Mouse (Mus musculus): Measurements from ENCODE around the gene Bcat2. TPM values are rescaled to one million over a fixed set of nuclear protein-coding genes. Genes with fewer than 3 reads are reported as not detected.

Bcat2 gene
- polyA plus RNA-seq, 1 experiment from 2014 or later = 23.3 TPM

DNA sequence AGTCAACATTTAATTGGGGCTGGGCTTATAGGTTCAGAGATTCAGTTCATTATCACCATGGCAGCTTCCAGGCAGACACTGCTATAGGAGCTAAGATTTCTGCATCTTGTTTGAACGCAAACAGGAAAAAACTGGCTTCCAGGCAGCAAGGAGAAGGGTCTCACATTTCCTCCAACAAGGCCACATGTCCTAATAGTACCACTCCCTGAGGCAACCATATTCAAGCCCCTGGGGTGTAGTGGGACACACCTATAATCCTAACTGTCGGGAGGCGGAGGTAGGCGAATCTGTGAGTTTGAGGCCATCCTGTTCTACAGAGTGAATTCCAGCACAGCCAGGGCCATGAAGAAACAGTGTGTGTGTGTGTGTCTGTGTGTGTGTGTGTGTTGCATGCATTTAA lies 25.2 kb downstream of the Bcat2 start:
- H3K27me3 ChIP-seq = no peaks in the 10 kb centered on the region
- WGBS = 79% methylated on average over 4 of the region's 4 CpGs

DNA sequence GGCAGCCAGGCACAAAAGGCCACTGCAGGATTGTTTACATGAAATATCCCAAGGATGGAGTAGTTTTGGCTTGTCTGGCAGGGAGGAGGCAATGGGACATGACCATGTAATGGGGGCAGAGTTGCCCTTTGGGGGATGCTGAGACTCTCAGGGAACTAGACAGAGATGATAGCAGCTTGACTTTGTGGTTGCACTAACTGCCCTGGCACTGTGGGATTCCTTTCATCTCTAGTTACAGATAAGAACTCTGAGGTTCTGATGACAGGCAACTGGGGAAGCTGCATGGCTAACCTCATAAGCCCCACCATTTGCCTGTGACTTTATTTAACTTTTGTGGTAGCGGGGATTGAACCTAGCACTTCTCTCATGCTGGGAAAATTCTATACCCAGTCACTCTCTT lies 26.2 kb downstream of the Bcat2 start:
- Histone ChIP-seq H3K4me3 (no peak overlapping the region), H3K9me3 (no peaks in the 10 kb centered on the region), H3K27me3 (no peaks in the 10 kb centered on the region), H3K4me2 (replicated peaks) (no peak overlapping the region), H3K36me3 (no peaks in the 10 kb centered on the region), H3K9ac (replicated peaks) (no peak overlapping the region), H3K4me1 (no peaks in the 10 kb centered on the region), H3K27ac (replicated peaks) (no peak overlapping the region)
- ATAC-seq (replicated peaks) = no peak
- WGBS = 82% methylated on average over 1 of the region's 1 CpGs

More for the DNA sequence above, 25.2 kb downstream of the Bcat2 start:
- Histone ChIP-seq H3K36me3 (no peaks in the 10 kb centered on the region), H3K9ac (replicated peaks) (no peak overlapping the region), H3K4me1 (no peaks in the 10 kb centered on the region), H3K9me3 (no peaks in the 10 kb centered on the region), H3K4me3 (no peak overlapping the region), H3K27ac (replicated peaks) (no peak overlapping the region), H3K4me2 (replicated peaks) (no peak overlapping the region)
- no peak for ATAC-seq (replicated peaks)

- no peaks in the 10 kb centered on the region for H3K9me3 ChIP-seq
- H3K4me2 ChIP-seq (replicated peaks) = no peak overlapping the region
- no peaks in the 10 kb centered on the region for H3K27me3 ChIP-seq
- no peak overlapping the region for H3K27ac ChIP-seq (replicated peaks)
- no peak for ATAC-seq (replicated peaks)
- H3K36me3 ChIP-seq = no peaks in the 10 kb centered on the region
- 91% methylated on average over 5 of the region's 5 CpGs for WGBS
- no peak overlapping the region for H3K4me3 ChIP-seq
- no peak overlapping the region for H3K9ac ChIP-seq (replicated peaks)
- no peaks in the 10 kb centered on the region for H3K4me1 ChIP-seq
Observed at GRCm38 (mm10) chr7:45597013-45597412, 27.1 kb downstream of the Bcat2 start.

- Histone ChIP-seq H3K9ac (replicated peaks) (no peak overlapping the region), H3K9me3 (no peaks in the 10 kb centered on the region), H3K27ac (replicated peaks) (no peak overlapping the region), H3K27me3 (no peaks in the 10 kb centered on the region), H3K4me1 (no peaks in the 10 kb centered on the region), H3K4me2 (replicated peaks) (no peak overlapping the region), H3K36me3 (no peaks in the 10 kb centered on the region), H3K4me3 (no peak overlapping the region)
- no peak for ATAC-seq (replicated peaks)
- WGBS = 88% methylated on average over 6 of the region's 6 CpGs
Observed at GRCm38 (mm10) chr7:45597527-45597926, 27.6 kb downstream of the Bcat2 start.

DNA sequence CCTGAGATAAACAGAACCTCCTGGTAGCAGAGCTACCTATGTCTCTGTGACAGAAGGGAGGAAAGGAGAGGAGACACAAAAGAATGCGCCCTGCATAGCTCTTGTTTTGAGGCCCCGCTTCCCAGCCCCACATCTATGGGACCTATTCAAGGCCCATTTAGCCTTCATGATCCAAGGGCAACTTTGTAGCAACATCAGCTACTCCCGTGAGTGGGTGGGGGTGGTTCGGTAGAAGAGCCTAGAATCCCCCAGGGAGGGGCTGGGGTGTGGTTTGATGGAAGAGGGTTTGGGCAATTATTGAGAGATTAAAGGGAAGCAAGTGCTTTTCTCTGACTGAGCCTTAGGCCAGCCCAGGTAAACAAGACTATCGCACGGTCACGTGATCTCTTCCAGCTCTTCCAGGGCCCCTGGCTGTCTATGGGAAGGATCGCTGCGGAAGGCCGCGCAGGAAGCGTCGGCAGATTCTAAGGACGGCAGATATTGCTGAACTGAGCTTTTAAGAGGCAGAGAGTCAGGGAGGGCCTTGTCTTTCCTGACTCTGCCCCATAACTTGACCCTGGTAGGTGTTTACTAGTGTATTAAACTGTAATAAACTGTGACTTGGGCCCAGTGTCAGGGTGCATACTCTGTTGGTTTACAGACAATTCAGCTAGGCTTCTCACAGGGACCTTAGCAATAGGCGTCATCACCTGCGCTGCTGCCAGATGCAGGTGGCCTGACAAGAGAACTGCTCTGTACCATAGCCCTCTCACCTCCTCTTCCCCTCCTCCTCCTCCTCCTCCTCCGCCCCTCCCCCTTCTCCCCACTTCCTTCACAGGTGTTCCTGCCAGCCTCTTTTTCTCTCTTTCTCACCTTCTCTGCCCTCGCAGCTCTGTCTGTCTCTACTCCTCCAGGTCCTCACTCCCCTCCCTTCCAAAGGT lies 29.3 kb downstream of the Bcat2 start:
- 48% methylated on average over 18 of the region's 18 CpGs for WGBS
- ATAC-seq (replicated peaks) = no peak
- no peaks in the 10 kb centered on the region for H3K4me1 ChIP-seq

GRCm38 (mm10) chr7:45605704-45606289 lies 35.8 kb downstream of the Bcat2 start:
- no peak for ATAC-seq (replicated peaks)
- Histone ChIP-seq H3K4me3 (no peak overlapping the region), H3K4me2 (replicated peaks) (no peak overlapping the region), H3K36me3 (no peaks in the 10 kb centered on the region), H3K9ac (replicated peaks) (no peak overlapping the region), H3K27me3 (no peaks in the 10 kb centered on the region), H3K4me1 (no peaks in the 10 kb centered on the region), H3K9me3 (no peaks in the 10 kb centered on the region), H3K27ac (replicated peaks) (no peak overlapping the region)
- 82% methylated on average over 9 of the region's 9 CpGs for WGBS

More for the DNA sequence above, 29.3 kb downstream of the Bcat2 start:
- Histone ChIP-seq H3K4me3 (no peak overlapping the region), H3K9me3 (no peaks in the 10 kb centered on the region), H3K27ac (replicated peaks) (no peak overlapping the region), H3K9ac (replicated peaks) (no peak overlapping the region), H3K4me2 (replicated peaks) (no peak overlapping the region), H3K36me3 (no peaks in the 10 kb centered on the region), H3K27me3 (no peaks in the 10 kb centered on the region)

DNA sequence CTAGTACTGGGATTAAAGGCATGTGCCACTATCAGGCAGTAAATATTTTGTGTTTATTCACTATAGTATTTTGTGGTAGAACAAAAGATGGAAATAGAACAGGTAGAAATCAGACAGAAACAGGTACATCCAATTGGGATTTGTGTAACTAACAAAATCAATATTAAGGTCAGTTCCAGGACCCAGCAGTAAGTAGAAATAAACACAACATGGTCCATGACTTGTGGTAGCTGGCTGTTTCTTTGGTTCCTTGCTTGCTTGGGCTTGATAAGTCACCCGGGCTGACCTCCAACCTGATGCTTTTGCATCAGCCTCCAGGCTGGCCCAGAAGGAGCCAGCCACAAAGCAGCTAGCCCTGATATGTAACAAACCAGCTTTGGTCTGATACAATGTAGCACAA lies 39.6 kb downstream of the Bcat2 start:
- 73% methylated on average over 1 of the region's 1 CpGs for WGBS

GRCm38 (mm10) chr7:45616277-45616676 lies 46.3 kb downstream of the Bcat2 start:
- ATAC-seq (replicated peaks) = no peak
- no peak overlapping the region for H3K4me3 ChIP-seq
- WGBS = 26% methylated on average over 6 of the region's 6 CpGs
- H3K9ac ChIP-seq (replicated peaks) = no peak overlapping the region
- no peak overlapping the region for H3K4me2 ChIP-seq (replicated peaks)
- no peaks in the 10 kb centered on the region for H3K36me3 ChIP-seq
- H3K4me1 ChIP-seq = no peaks in the 10 kb centered on the region
- H3K27ac ChIP-seq (replicated peaks) = no peak overlapping the region
- H3K9me3 ChIP-seq = no peaks in the 10 kb centered on the region
- peaks cover 27% of the 10 kb centered on the region for H3K27me3 ChIP-seq

More for the DNA sequence above, 39.6 kb downstream of the Bcat2 start:
- Histone ChIP-seq H3K36me3 (no peaks in the 10 kb centered on the region), H3K4me1 (no peaks in the 10 kb centered on the region), H3K27me3 (no peaks in the 10 kb centered on the region), H3K9me3 (no peaks in the 10 kb centered on the region), H3K4me2 (replicated peaks) (no peak overlapping the region), H3K9ac (replicated peaks) (no peak overlapping the region), H3K4me3 (no peak overlapping the region), H3K27ac (replicated peaks) (no peak overlapping the region)
- ATAC-seq (replicated peaks) = no peak

DNA sequence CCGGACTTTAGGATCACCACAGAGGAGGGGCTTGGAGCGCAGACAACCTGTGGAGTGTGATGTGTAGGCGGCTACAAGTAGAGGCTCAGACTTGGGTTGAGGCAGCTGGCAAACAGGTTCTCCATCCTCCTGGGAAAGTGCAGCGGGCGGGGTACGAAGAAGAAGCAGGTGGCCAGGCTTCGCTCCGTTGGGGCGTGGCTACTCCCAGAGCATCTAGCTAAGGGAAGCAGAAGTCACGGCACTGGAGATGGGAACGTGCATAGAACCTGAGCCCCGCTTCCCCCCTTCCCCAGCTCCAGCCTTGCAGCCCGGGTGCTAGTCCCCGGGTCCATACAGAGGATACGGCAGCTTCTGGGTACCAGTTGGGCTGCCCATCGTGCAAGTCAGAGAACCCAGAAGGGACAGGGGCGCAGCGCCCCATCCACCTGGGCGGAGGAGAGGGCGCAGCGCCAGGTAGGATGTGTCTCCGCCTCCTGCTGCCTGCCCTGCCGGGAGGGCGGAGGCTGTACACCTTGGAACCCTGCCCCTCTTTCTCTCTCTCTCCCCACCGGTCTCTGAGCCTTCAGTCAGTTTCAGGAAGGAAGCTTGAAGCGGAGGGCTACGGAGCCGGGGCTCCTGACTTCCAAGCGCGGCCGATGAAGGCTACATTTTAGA lies 47.2 kb downstream of the Bcat2 start, which contains the start of gene Fut1:
Gene Fut1, plus strand, starts transcription at position 248 of the 654 bp plus-strand sequence.
- Histone ChIP-seq H3K4me3 (peak within 1 kb of the TSS; percentile 17; the same call in 1 of the 2 replicates), H3K27ac (replicated peaks) (no peak within 1 kb of the TSS), H3K9ac (replicated peaks) (no peak within 1 kb of the TSS), H3K4me2 (replicated peaks) (peak within 1 kb of the TSS; percentile 20), H3K36me3 (no peaks in the 10 kb centered on the region), H3K9me3 (no peaks in the 10 kb centered on the region), H3K4me1 (no peaks in the 10 kb centered on the region), H3K27me3 (peaks cover 27% of the 10 kb centered on the region)
- 5% methylated on average over 28 of the region's 31 CpGs for WGBS
- no peak for ATAC-seq (replicated peaks)

GRCm38 (mm10) chr7:45618316-45618715 lies 48.4 kb downstream of the Bcat2 start:
- no peak overlapping the region for H3K9ac ChIP-seq (replicated peaks)
- H3K36me3 ChIP-seq = no peaks in the 10 kb centered on the region
- no peak overlapping the region for H3K4me2 ChIP-seq (replicated peaks)
- 88% methylated on average over 5 of the region's 5 CpGs for WGBS
- H3K9me3 ChIP-seq = no peaks in the 10 kb centered on the region
- H3K27ac ChIP-seq (replicated peaks) = no peak overlapping the region
- no peaks in the 10 kb centered on the region for H3K4me1 ChIP-seq
- ATAC-seq (replicated peaks) = no peak
- peaks cover 27% of the 10 kb centered on the region for H3K27me3 ChIP-seq
- H3K4me3 ChIP-seq = no peak overlapping the region

GRCm38 (mm10) chr7:45619592-45619991 lies 49.6 kb downstream of the Bcat2 start:
- H3K4me1 ChIP-seq = no peaks in the 10 kb centered on the region
- H3K4me3 ChIP-seq = no peak overlapping the region
- peaks cover 27% of the 10 kb centered on the region for H3K27me3 ChIP-seq
- H3K36me3 ChIP-seq = no peaks in the 10 kb centered on the region
- H3K9ac ChIP-seq (replicated peaks) = no peak overlapping the region
- H3K27ac ChIP-seq (replicated peaks) = no peak overlapping the region
- no peak for ATAC-seq (replicated peaks)
- 87% methylated on average over 5 of the region's 5 CpGs for WGBS
- H3K4me2 ChIP-seq (replicated peaks) = no peak overlapping the region
- no peaks in the 10 kb centered on the region for H3K9me3 ChIP-seq

GRCm38 (mm10) chr7:45621443-45621842 lies 51.5 kb downstream of the Bcat2 start, which contains the start of gene Izumo1:
Izumo1 (plus strand) TSS chr7:45621811.
- Histone ChIP-seq H3K9me3 (no peaks in the 10 kb centered on the region), H3K36me3 (no peaks in the 10 kb centered on the region), H3K4me2 (replicated peaks) (no peak within 1 kb of the TSS), H3K27me3 (peaks cover 24% of the 10 kb centered on the region), H3K27ac (replicated peaks) (no peak within 1 kb of the TSS), H3K4me1 (no peaks in the 10 kb centered on the region), H3K9ac (replicated peaks) (no peak within 1 kb of the TSS), H3K4me3 (no peak within 1 kb of the TSS)
- 35% methylated on average over 9 of the region's 9 CpGs for WGBS
- ATAC-seq (replicated peaks) = no peak
